Mouse (Mus musculus): Measurements from ENCODE around the gene Etnk2.

DNA sequence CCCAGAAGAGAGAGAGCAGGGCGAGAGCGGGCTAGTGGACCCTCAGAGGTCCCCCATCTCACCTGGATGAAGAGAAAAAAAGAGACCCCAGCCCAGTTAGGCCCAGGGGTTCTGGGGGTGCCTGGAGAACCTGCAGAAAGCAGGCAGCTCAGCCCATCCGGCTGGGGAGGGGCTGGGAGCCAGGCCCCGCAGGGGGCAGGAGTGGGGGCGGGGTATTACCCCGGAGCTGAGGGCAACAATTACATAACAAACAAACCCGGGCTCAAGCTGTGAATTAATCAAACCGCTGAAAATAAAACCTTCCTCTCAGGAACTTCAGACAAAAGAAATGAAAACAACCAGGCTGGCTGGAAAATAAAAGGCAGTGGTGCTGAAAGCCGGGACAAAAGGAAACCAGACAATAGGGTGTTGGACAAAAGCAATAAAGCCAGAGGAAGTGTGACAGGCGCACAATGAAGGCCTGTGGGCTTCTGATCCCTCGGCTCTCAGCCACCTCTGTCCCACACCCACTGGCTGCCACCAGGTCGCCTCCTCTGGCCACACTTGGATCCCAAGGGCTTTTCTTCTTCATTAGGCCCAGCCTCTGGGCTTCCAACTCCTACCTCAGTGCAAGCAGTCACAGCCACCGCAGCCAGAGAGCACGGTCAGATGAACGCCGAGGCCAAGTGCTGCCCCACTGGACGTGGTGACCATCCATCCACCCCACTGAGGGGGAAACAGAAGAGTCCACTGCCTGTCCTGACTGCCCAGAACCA, 34.3 kb downstream of the Etnk2 start:
- TF ChIP-seq POLR2A (IDR thresholded peaks at IDR 0.05; ENCODE audit: control insufficient read depth, extremely low read depth, insufficient read depth, low read length, poor library complexity) (no peak), CTCF (IDR thresholded peaks at IDR 0.05; ENCODE audit: borderline replicate concordance, control insufficient read depth, extremely low read depth, insufficient read depth, low read length, poor library complexity) (no peak)

Data from thymus, adult 2 months (tissue).